Mouse (Mus musculus) urinary bladder, postnatal 4 days (tissue): ENCODE results near the gene Syn2.

Experiments used
- DNase-seq, 2 experiments: peaks; one replicate each; pipeline ENCODE4 v3.0.0; 2021 to 2022; ENCODE audit warnings: low spot score in 2 of 2

The Syn2 gene

GRCm38 (mm10) chr6:115134501-115135331, at the start of gene Syn2:
Gene Syn2 (plus strand): TSS chr6:115134902.
- peak; percentile 55 to 73 for DNase-seq

DNA sequence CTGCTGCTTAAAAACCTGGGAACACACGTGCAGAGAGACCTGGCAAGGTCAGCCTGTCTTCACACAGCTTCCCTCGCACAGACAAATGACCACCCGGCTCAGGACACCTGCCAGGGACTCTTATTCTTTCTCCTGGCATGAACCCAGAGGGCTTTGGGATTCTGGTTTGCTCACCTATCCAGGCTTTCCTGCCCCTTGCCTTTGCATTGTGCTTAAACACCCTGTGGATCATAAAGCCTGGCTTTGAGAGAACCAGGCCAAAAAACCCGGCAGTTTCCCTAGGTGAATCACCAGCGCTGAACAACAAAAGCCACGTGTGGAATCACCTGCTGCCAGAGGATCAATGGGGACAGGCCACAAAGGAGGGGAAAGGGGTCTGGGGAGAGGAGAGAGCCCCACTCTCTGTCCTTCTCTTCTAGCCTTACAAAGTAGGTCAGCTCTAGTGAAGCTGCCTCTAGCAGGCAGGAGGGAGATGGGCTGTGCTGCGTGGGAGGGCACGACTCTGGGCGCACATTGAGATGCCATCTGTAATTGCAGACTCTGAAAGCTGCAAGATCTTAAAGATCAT, 49.3 kb upstream of the Syn2 start:
- no peak for DNase-seq

GRCm38 (mm10) chr6:115088314-115089106, 46.2 kb upstream of the Syn2 start:
- DNase-seq: no peak

GRCm38 (mm10) chr6:115091737-115092136, 43.0 kb upstream of the Syn2 start:
- no peak for DNase-seq

GRCm38 (mm10) chr6:115102542-115102941, 32.2 kb upstream of the Syn2 start:
- DNase-seq: no peak

- DNase-seq: no peak
These were observed 23.3 kb upstream of the Syn2 start for GRCm38 (mm10) chr6:115111426-115111825.

GRCm38 (mm10) chr6:115122181-115122580, 12.5 kb upstream of the Syn2 start:
- no peak for DNase-seq

GRCm38 (mm10) chr6:115123262-115124201, 11.2 kb upstream of the Syn2 start:
- DNase-seq: no peak

- no peak for DNase-seq
These were observed 9.9 kb upstream of the Syn2 start for GRCm38 (mm10) chr6:115124675-115125357.

DNA sequence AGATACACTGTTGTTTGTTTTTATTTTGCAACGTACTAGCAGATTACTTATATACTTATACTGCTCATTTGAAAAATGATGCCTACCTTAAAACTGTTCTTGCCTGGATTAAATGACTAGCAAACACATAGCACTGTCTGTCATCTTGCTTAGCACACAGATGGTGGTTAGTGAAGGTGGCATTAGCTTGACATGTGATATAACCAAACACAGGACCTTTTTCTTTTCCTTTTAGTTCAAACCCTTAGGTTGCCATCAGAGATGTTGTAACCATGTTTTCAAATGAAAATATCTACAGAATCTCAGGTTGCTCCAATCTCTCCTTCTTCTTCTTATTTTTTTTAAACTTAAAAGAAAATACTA, 9.4 kb upstream of the Syn2 start:
- no peak for DNase-seq

DNA sequence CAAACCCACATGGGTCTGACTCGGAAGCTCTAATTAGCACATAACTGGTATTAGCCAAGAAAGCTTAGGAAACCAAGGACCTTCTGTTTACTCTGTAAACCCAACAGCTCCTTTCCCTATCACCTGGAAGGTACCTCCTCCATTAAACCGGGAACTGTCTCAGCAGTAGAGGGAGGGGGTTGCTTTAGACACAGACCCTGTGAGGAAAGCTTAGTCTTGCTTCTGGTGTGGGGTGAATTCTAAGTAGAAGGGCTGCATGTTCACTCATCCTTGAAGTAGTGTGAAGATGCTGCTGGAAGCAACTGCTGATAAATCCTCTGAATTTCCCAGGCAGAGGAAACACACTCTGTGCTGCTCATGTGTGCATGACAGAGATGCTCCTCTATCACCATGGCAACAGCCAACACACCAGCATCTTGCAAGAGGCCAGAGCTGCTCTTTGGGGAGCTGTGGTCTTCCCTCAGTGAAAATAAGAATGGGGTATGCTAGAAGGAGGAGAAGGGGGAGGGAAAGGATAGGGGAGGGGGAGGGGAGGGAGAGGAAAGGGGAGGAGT, 8.4 kb upstream of the Syn2 start:
- DNase-seq: no peak

DNA sequence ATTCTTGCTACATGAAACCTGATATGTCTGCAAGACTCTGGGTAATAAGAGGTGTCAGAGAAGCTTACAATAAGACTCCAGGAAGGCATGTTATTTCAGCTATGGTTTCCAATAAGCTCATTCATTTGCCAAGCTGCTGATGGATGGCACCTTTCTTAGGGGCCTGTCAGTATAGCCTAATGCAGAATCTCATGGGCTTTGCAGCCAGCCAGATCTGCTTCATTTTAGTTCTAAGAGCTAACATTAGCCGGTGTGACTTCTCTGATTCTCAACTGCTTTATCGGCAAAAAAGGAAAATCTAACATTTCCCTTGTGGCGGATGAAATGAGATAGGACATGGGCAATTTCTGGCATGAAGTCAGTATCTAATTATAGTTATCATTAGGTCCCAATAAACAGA, 7.9 kb upstream of the Syn2 start:
- DNase-seq: no peak

DNA sequence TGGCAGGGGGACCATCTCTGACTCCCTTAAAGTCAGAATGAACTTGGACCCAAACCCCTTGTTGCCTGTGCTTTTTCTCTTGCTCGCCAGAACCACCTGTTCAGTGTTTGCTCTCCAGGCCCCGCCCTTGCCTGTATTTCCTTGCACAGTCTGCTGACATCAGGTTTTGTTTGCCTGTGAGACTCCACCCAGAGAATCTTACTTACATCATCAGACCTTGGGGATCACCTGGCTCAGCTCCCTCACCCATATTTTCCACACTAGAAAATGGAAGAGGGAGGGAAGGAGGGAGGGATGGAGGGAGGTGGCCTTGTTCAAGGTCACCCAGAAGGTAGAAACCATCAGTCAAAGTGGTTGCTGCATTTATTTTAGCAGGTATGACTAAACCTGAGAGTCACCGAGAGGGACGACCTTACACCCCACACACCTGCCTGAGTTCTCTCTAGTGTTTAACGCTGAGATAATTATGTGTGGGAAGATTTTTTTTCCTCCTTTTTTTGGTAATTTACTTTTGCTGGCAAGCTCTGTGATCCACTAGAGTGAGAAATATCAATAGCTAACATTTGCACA, 7.4 kb upstream of the Syn2 start:
- no peak for DNase-seq

GRCm38 (mm10) chr6:115135332-115135649, 589 bp downstream of the Syn2 start:
- no peak for DNase-seq

- no peak for DNase-seq
These were observed 1.5 kb downstream of the Syn2 start for GRCm38 (mm10) chr6:115136156-115136555.

GRCm38 (mm10) chr6:115141446-115141845, 6.7 kb downstream of the Syn2 start:
- DNase-seq: no peak

- DNase-seq: no peak
These were observed 26.5 kb downstream of the Syn2 start for GRCm38 (mm10) chr6:115161175-115161574.

DNA sequence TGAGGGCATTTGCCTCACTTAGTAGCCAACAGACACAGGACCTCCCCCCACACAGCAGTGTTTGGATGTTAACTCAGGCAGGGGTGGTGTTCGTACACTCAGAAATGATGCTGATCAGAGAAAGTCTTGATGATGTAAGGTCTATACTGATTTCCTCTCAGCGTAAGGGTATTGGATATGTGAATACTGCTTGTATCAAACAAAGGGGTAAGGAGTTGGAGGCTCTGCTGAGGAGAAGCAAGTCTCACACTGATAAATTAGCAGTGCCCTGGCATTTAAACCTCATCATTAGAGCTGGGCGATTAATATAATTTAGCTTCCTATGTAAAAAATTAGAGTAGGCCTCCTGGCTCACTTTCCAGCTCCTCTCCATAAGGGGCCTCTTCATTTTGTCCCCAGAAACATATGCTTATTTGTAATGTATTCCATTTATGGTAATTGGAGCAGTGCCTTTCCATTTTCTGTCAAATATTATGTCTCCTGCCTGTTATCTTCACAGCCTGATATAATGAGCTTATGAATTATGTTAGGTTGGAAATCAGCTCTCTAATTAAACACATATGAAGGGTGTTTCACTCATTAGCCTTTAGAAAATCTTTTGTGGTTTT, 31.3 kb downstream of the Syn2 start:
- no peak for DNase-seq

DNA sequence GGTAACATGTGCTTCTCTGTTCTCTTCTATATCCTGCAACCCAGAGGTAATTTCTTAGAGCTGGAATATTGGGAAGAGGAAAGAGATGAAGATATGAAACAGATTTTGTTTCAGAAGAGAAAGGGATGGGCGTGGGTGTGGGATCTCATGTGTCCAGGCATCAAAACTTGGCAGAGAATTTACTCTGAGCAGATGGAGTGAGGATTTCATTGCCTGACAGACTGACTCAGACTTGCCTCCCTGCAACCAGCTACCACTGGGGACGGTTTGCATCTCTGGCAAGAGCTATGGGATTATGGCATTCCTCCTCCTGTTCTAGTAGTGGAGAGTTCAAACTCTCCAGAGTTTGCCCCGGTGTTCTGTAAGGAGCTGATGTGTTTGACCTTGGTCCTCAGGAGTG, 34.2 kb downstream of the Syn2 start:
- no peak for DNase-seq

DNA sequence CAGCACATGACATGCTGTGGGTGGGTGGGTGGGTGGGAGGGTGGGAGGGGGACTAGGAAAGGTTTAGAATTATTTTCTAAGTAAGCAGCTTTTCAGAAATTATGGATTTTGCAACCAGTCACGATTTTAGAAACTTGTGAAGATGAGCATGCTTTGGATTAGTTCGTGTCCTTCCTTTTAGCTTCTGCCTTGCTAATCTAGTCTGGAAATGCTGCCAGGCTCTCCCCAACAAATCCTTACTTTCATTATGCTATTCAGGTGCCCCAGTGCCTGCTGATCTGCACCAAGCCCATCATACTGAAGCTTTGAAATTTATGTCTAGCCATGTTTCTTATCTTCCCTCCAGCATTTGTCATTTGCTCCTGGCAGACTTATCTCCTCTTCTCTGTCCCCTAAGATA, 34.8 kb downstream of the Syn2 start:
- no peak for DNase-seq
